Mouse (Mus musculus) heart, embryonic 12.5 days (tissue): Measurements from ENCODE around the gene Cops2. TPM values are rescaled to one million over a fixed set of nuclear protein-coding genes. Genes with fewer than 3 reads are reported as not detected.

ENCODE experiments used
- ATAC-seq: fragments of 200-750 bp; cut with Nextera tagmentation; 2 replicates; pipeline ENCODE4 v1.8.0; 2017; ENCODE audit warnings: moderate TSS enrichment, moderate library complexity; ENCODE audit not compliant: insufficient number of reproducible peaks, low FRiP score
- H3K27ac ChIP-seq: fragments of 300-500 bp; sonication (generic); 2 replicates; pipeline ENCODE4 v1.5.1; 2016; ENCODE audit warnings: mild to moderate bottlenecking, moderate library complexity; ENCODE audit not compliant: poor library complexity, severe bottlenecking
- H3K27me3 ChIP-seq: fragments of 300-500 bp; sonication (generic); replicated peaks from 2 replicates; pipeline ENCODE4 v1.6.1; 2016; ENCODE audit warnings: mild to moderate bottlenecking, moderate library complexity
- H3K36me3 ChIP-seq: fragments of 300-500 bp; sonication (generic); 2 replicates; pipeline ENCODE4 v1.6.1; 2016; ENCODE audit warnings: mild to moderate bottlenecking, moderate library complexity
- H3K4me1 ChIP-seq: fragments of 300-500 bp; sonication (generic); replicated peaks from 2 replicates; pipeline ENCODE4 v1.6.1; 2016; ENCODE audit warnings: mild to moderate bottlenecking
- H3K4me2 ChIP-seq: fragments of 300-500 bp; sonication (generic); 2 replicates; pipeline ENCODE4 v1.6.1; 2016; ENCODE audit warnings: mild to moderate bottlenecking, moderate library complexity
- H3K4me3 ChIP-seq: fragments of 300-500 bp; sonication (generic); 2 replicates; pipeline ENCODE4 v1.5.1; 2016; ENCODE audit warnings: mild to moderate bottlenecking
- H3K9ac ChIP-seq: fragments of 300-500 bp; sonication (generic); 2 replicates; pipeline ENCODE4 v1.6.1; 2016; ENCODE audit warnings: mild to moderate bottlenecking, moderate library complexity
- H3K9me3 ChIP-seq: fragments of 300-500 bp; sonication (generic); replicated peaks from 2 replicates; pipeline ENCODE4 v1.6.1; 2016; ENCODE audit warnings: mild to moderate bottlenecking, moderate library complexity
- WGBS: fragments of 180-500 bp; shearing (Covaris S2); methylation state at CpG from one replicate; pipeline ENCODE4 v1.1.7; 2016; 5-methylcytosine and 5-hydroxymethylcytosine counted together
- polyA plus RNA-seq: library from polyadenylated mRNA; unstranded; fragments of >200 nt; fragmentation: Nextera tagmentation; extraction: Ambion mirVana; gene quantifications from 2 replicates; pipeline ENCODE4 v1.2.1, GENCODE M21; 2016

Cops2 gene
- 74.3 and 75.7 TPM in 2 replicates for polyA plus RNA-seq

GRCm38 (mm10) chr2:125858521-125859280 lies at the start of gene Cops2, which contains the start of gene Galk2:
Gene Cops2 (minus strand): TSS chr2:125859139.
Gene Galk2 (plus strand): TSS chr2:125859109.
- Histone ChIP-seq H3K4me1 (peaks cover 7% of the 10 kb centered on the region), H3K27me3 (no peaks in the 10 kb centered on the region), H3K36me3 (no peaks in the 10 kb centered on the region), H3K9ac (peak within 1 kb of the TSS; percentile 100), H3K27ac (peak within 1 kb of the TSS; percentile 86), H3K9me3 (no peaks in the 10 kb centered on the region), H3K4me3 (peak within 1 kb of the TSS; percentile 100), H3K4me2 (peak within 1 kb of the TSS; percentile 80)
- peak; percentile 98 for ATAC-seq
- WGBS = under 1% methylated on average over 50 of the region's 54 CpGs

- no peak for ATAC-seq
- Histone ChIP-seq H3K9ac (no peak overlapping the region), H3K4me3 (no peak overlapping the region), H3K27me3 (no peaks in the 10 kb centered on the region), H3K36me3 (peaks cover 5% of the 10 kb centered on the region; the same call in 1 of the 2 replicates), H3K27ac (no peak overlapping the region), H3K4me1 (no peaks in the 10 kb centered on the region; the same call in 1 of the 2 replicates), H3K4me2 (no peak overlapping the region), H3K9me3 (0 out of 2 replicates have a peak, but pooled peaks cover 2% of the 10 kb centered on the region)
- 77% methylated on average over 4 of the region's 4 CpGs for WGBS
Measured at GRCm38 (mm10) chr2:125907580-125908255, 48.8 kb upstream of the Cops2 start.

- no peak overlapping the region for H3K4me3 ChIP-seq
- H3K36me3 ChIP-seq = peaks cover 5% of the 10 kb centered on the region; the same call in 1 of the 2 replicates
- H3K27ac ChIP-seq = no peak overlapping the region
- no peak for ATAC-seq
- no peak overlapping the region for H3K4me2 ChIP-seq
- H3K4me1 ChIP-seq = peaks cover under 1% of the 10 kb centered on the region
- 0 out of 2 replicates have a peak, but pooled peaks cover 2% of the 10 kb centered on the region for H3K9me3 ChIP-seq
- WGBS = 85% methylated on average over 4 of the region's 4 CpGs
- H3K27me3 ChIP-seq = no peaks in the 10 kb centered on the region
- H3K9ac ChIP-seq = no peak overlapping the region
Measured at GRCm38 (mm10) chr2:125906407-125907066, 47.6 kb upstream of the Cops2 start.

GRCm38 (mm10) chr2:125901426-125901825 lies 42.5 kb upstream of the Cops2 start:
- Histone ChIP-seq H3K27me3 (no peaks in the 10 kb centered on the region), H3K4me1 (peaks cover 13% of the 10 kb centered on the region), H3K27ac (peak overlapping the region; percentile 30; the same call in 1 of the 2 replicates), H3K4me3 (no peak overlapping the region), H3K9ac (no peak overlapping the region), H3K9me3 (no peaks in the 10 kb centered on the region), H3K36me3 (peaks cover 5% of the 10 kb centered on the region; the same call in 1 of the 2 replicates), H3K4me2 (no peak overlapping the region)
- peak; percentile 58; the same call in 1 of the 2 replicates for ATAC-seq
- 70% methylated on average over 3 of the region's 3 CpGs for WGBS

- peak overlapping the region; percentile 65 for H3K27ac ChIP-seq
- H3K4me1 ChIP-seq = peaks cover 13% of the 10 kb centered on the region
- H3K36me3 ChIP-seq = peaks cover 6% of the 10 kb centered on the region; the same call in 1 of the 2 replicates
- no peaks in the 10 kb centered on the region for H3K9me3 ChIP-seq
- no peaks in the 10 kb centered on the region for H3K27me3 ChIP-seq
- H3K4me3 ChIP-seq = no peak overlapping the region
- 42% methylated on average over 6 of the region's 6 CpGs for WGBS
- H3K9ac ChIP-seq = no peak overlapping the region
- no peak overlapping the region for H3K4me2 ChIP-seq
- ATAC-seq = peak; percentile 98
Measured at GRCm38 (mm10) chr2:125900797-125901410, 42.0 kb upstream of the Cops2 start.

- Histone ChIP-seq H3K36me3 (peaks cover 8% of the 10 kb centered on the region), H3K4me1 (peaks cover 10% of the 10 kb centered on the region), H3K4me2 (no peak overlapping the region), H3K27ac (no peak overlapping the region), H3K4me3 (no peak overlapping the region), H3K9me3 (no peaks in the 10 kb centered on the region), H3K27me3 (no peaks in the 10 kb centered on the region), H3K9ac (no peak overlapping the region)
- 89% methylated on average over 3 of the region's 3 CpGs for WGBS
- no peak for ATAC-seq
Measured at GRCm38 (mm10) chr2:125896355-125896754, 37.4 kb upstream of the Cops2 start.

- WGBS = 89% methylated on average over 4 of the region's 4 CpGs
- no peak overlapping the region for H3K27ac ChIP-seq
- peaks cover 8% of the 10 kb centered on the region for H3K36me3 ChIP-seq
- no peak overlapping the region for H3K9ac ChIP-seq
- H3K9me3 ChIP-seq = no peaks in the 10 kb centered on the region
- no peaks in the 10 kb centered on the region for H3K27me3 ChIP-seq
- H3K4me3 ChIP-seq = no peak overlapping the region
- no peaks in the 10 kb centered on the region for H3K4me1 ChIP-seq
- no peak for ATAC-seq
- H3K4me2 ChIP-seq = no peak overlapping the region
Measured at GRCm38 (mm10) chr2:125895099-125895498, 36.2 kb upstream of the Cops2 start.

- Histone ChIP-seq H3K27me3 (no peaks in the 10 kb centered on the region), H3K4me2 (no peak overlapping the region), H3K4me3 (no peak overlapping the region), H3K9ac (no peak overlapping the region), H3K9me3 (no peaks in the 10 kb centered on the region), H3K27ac (no peak overlapping the region), H3K36me3 (peaks cover 8% of the 10 kb centered on the region), H3K4me1 (no peaks in the 10 kb centered on the region)
- ATAC-seq = no peak
- WGBS = 45% methylated on average over 6 of the region's 6 CpGs
Measured at GRCm38 (mm10) chr2:125893096-125893495, 34.2 kb upstream of the Cops2 start.

GRCm38 (mm10) chr2:125885891-125886576 lies 27.1 kb upstream of the Cops2 start:
- H3K4me3 ChIP-seq = no peak overlapping the region
- no peaks in the 10 kb centered on the region for H3K9me3 ChIP-seq
- no peak overlapping the region for H3K27ac ChIP-seq
- ATAC-seq = no peak
- H3K4me2 ChIP-seq = no peak overlapping the region
- 84% methylated on average over 4 of the region's 4 CpGs for WGBS
- no peaks in the 10 kb centered on the region for H3K4me1 ChIP-seq
- H3K27me3 ChIP-seq = no peaks in the 10 kb centered on the region
- H3K36me3 ChIP-seq = no peaks in the 10 kb centered on the region
- H3K9ac ChIP-seq = no peak overlapping the region

- Histone ChIP-seq H3K4me2 (no peak overlapping the region), H3K36me3 (peaks cover 8% of the 10 kb centered on the region; the same call in 1 of the 2 replicates), H3K9ac (no peak overlapping the region), H3K4me3 (no peak overlapping the region), H3K9me3 (no peaks in the 10 kb centered on the region), H3K27me3 (no peaks in the 10 kb centered on the region), H3K27ac (no peak overlapping the region), H3K4me1 (peaks cover 11% of the 10 kb centered on the region; the same call in 1 of the 2 replicates)
- 86% methylated on average over 3 of the region's 3 CpGs for WGBS
- no peak for ATAC-seq
Measured at GRCm38 (mm10) chr2:125870159-125870558, 11.2 kb upstream of the Cops2 start.
